Mouse (Mus musculus): ENCODE data around the gene Supt4a. TPM values are rescaled to one million over a fixed set of nuclear protein-coding genes. Genes with fewer than 3 reads are reported as not detected.

Supt4a gene
- total RNA-seq, 2 experiments from 2014 or later = 80.1 to 87.1 TPM

DNA sequence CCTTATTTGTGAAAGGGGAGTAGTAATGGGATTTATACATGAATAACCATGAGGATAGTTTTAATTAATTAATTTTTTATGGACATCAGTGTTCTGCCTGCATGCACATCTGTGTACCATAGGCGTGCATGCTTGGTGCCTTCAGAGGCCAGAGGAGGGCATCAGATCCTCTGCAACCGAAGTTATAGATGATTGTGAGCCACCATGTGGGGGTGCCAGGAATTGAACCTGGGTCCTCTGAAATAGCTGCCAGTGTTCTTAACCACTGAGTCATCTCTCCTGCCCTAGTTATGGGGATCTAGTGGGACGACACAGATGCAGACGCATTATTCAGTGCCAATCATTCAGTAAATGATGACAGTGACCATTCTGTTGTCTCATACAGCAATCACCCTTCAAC lies 14.5 kb upstream of the Supt4a start:
- DNase-seq (ENCODE audit: low spot score in 2 of 2) = no peak

DNA sequence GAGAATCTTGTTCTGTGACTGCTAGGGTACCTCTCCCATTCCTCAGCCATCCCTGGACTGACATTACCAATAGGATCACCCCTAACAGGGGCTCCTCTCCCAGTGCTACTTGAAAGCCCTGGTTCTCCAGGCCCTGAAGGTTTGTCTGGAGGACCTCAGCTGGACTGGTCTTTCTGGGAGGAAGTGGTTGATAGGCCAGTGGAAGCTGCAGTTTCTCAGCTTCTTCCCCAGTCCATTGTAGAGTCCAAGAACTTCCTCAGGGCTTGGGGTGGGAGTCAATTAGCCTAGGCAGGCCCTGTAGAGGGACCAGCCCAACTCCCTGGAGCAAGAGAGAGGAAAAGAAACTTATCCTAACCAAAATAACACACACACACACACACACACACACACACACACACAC lies 11.8 kb upstream of the Supt4a start:
- no peak for DNase-seq (ENCODE audit: low spot score in 2 of 2)

DNA sequence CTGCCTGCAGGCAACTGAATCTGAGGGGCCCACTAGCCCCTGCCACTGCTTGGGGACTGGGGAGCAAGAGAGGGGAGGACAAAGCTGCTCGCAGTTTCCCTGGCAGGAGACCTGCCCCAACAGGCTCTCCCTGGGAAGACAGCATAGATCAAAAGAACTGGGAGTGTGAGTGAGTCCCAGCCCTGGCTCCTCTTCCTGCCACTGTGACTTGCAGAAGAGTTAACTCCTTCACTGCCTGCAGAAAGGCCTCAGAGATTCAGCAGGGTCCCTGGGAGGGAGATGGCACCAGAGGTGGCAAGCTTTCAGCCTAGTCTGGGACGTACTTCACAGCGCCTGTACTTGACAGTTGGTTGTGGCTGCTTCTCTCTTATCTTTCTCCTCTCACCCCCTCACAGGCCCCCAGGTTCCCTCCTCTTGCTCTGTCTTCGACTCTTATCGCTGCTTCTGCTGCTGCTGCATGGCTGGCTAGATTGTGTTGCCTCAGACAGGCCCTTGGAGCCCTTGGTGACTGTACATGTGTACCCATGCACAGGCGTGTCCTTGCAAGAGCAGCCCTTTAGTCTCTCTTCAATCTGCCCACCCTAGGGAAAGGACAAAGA lies 11.3 kb upstream of the Supt4a start:
- DNase-seq (ENCODE audit: low spot score in 2 of 2) = no peak

DNA sequence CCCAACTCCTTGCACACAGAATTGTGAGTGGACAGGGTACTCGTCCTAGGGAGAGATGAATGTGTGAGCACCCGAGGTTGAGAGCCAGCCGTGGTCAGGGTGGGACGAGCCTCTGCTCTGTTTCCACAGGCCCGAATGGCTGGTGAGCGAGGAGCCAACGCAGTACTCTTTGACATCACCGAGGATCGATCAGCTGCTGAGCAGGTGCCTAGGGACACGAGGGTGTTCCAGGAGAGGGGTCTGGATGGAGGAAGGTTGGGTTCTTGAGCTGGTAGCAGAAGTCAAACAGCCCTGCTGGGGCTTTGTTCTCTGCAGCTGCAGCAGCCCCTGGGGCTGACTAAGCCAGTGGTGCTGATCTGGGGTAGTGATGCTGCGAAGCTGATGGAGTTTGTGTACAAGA lies 10.3 kb upstream of the Supt4a start:
- DNase-seq (ENCODE audit: low spot score in 2 of 2) = no peak

DNA sequence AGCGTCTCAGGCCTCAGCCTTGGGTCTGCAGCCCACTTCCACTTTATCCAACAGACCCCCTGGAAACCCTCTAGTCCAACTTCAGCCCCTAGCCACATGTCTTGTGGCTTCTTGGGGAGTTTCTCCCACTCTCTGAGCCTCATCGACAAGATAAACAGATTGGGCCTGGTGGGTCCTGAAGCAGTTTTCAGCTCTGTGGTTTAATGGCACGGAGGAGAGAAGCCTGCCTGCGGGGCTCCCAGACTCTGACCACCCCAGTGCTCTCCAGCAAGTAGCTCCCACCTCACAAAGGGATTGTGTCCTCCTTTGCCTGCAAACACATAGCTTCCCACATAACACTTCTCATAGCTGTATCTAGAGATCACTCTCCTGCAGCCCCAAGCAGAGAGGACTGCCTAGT lies 9.9 kb upstream of the Supt4a start:
- DNase-seq (ENCODE audit: low spot score in 2 of 2) = no peak

DNA sequence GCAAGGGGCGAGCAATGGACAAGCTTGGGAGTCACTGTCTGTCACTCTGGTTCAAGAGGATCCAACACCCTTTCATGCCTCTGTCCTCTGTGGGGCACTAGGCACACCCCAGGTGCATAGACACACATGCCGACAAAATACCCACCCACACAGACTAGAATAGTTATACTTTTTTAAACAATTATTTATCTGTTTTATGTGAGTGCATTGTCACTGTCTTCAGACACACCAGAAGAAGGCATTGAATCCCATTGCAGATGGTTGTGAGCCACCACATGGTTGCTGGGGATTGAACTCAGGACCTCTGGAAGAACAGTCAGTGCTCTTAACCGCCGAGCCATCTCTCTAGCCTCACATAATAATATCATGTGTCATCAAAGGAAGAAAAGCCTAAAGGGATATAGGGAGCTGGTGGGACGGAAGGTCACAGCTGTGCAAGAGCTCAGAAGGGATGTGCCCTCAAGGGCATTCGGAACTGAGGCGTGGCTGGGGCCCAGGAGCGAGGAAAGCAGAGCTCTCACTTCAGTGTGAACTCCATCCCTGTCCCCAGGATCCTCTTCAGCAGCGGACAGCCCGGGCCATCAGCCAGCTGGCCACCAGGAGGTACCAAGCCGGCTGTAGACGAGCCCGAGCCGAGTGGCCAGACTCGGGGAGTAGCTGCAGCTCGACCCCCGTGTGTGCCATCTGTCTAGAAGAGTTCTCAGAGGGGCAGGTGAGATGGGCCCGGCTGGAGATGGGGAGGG lies 8.3 kb upstream of the Supt4a start:
- no peak for DNase-seq (ENCODE audit: low spot score in 2 of 2)

DNA sequence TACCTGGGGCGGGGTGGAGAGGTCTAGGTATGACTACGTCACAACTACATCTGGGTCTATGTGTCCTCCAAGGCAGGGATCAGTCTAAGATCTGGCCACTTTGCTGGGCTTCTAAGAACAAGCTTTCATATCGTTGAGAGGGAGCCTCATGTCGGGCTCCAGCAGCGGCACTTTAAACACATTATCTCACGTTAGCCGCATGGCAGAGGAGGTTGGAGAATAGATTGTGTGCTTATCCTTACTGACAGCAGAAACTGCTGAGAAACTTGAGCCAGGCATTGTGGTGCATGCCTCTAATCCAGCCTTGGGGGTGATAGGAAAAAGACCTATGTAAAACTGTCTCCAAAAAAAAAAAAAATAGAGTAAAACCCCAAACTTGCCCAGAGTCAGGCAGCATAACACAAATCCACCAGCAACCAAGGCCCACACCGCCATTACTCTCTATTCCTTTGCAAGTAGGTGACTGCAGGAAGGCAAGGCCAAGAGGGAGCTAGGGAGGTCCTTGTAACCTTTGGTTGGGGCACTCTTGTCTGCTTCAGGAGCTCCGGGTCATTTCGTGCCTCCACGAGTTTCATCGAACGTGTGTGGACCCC lies 7.7 kb upstream of the Supt4a start:
- no peak for DNase-seq (ENCODE audit: low spot score in 2 of 2)

DNA sequence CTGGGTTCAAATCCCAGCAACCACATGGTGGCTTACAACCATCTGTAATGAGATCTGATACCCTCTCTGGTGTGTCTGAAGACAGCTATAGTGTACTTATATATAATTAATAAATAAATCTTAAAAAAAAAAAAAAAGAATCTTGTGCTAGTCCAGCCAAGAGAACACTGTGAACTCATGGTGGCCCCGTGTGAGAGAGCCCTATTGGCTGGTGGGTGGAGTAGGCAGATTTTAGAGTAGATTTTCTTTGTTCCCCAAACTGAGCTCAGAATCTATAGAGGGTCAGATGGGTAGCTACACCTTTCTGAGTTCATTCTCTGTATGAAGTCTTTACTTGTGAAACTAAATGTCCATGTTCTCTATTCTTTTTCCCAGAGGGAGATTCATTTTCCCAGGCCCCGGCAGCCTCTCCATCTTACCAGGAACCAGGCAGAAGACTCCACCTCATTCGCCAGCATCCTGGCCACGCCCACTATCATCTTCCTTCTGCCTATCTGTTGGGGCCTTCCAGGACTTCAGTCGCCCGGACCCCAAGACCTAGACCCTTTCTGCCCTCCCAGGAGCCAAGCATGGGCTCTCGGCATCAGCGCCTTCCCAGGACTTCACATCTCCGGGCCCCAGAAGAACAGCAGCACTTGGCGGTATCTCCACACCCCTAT lies 6.6 kb upstream of the Supt4a start:
- no peak for DNase-seq (ENCODE audit: low spot score in 2 of 2)

DNA sequence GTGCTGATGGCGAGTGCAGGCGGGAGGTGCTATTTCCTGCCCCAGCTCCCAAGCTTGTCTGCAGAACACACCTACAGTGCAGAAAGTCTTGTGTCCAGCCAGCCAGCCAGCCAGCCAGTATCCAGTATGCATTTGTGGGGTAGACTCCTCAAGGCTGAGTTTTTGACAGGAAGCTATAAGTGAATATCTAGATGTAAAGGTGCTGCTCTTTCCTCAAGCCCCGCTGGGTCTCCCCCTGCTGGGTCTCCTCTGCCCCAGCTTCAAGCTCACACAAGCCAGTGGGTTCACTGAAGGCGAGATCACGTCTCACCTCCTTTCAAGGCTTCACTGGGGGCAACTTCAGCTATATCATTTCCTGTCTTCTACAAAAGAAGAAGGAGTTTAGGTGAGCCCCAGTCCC lies 3.0 kb upstream of the Supt4a start:
- DNase-seq (ENCODE audit: low spot score in 2 of 2) = no peak

DNA sequence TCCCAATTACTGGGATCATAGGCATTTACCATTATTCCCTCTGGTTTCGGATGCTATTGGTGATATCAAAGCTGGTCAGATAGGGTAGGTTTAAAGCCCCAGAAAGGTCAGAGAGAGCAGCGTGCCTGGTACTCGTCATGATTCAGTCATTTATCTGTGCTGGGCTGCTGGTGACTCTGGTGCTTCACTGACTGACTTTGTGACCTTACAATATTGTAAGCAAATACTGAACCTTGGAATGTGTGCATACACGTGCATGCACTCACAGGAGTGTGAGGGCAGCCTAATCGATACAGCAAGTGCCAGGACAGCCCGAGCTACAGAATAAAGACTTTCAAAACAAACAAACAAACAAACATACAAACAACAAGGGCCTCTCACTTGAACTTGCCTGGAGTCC lies 1.7 kb upstream of the Supt4a start:
- no peak for DNase-seq (ENCODE audit: low spot score in 2 of 2)

DNA sequence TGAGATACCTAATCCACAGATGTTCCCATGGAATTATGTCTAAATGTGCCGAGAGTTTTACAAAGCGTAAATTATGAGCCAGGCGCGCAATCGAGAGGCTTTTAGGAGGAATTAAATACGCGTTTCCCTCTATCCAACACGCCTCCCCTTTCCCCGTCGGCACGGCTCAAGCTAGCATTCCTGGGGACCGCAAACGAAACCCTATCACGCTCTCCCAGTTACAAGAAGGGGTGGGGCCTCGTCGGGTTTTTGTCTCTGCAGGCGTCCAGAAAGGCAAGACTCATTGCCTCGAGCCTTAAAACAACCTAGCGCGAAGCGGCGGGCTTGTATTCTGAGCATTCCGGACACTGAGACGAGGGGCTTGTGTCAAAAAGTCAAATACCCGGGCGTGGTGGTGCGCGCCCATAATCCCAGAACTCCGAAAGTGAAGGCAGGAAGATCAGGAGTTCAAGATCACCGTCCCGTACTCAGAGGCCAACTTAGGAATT lies 661 bp upstream of the Supt4a start:
- peak; percentile 39 to 45 for DNase-seq (ENCODE audit: low spot score in 2 of 2)

DNA sequence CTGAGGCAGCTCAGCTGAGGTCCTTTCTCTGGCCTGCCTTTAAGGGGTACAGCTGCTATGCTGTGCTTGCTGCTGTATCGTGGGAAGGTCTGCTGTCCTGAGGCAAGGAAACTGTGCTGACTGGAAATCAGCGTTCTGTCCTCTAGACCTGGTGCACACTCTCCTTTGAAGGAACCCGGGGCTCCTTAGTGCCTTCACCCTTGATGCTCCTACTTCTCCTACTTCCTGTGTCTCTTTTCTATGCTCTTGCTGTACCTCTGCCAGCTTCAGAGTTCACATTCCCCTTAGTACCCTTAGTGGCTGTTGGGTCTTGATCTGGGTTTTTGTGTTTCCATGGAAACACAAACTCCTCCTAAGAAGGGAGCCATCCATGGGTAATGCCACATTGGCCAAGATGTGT lies 6.3 kb downstream of the Supt4a start:
- no peak for DNase-seq (ENCODE audit: low spot score in 2 of 2)

DNA sequence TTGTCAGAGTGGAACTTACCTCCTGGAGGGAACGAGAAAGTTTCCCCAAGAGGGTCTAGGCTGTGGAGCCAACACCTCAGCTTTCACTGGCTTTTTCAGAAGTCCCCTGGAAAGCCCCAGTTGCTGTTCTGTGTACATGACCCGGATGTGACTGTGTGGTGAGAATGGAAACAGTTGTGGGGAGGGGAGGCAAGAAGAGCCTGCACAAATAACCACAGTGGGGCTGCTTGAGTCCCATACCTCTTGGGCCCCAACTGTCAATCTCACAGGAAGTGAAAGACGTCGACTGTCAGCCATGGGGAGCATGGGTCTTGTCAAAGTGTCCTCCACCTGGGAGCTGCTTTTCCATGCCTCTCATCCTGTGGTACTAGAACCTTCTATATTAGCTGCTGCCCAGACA lies 7.6 kb downstream of the Supt4a start:
- no peak for DNase-seq (ENCODE audit: low spot score in 2 of 2)

DNA sequence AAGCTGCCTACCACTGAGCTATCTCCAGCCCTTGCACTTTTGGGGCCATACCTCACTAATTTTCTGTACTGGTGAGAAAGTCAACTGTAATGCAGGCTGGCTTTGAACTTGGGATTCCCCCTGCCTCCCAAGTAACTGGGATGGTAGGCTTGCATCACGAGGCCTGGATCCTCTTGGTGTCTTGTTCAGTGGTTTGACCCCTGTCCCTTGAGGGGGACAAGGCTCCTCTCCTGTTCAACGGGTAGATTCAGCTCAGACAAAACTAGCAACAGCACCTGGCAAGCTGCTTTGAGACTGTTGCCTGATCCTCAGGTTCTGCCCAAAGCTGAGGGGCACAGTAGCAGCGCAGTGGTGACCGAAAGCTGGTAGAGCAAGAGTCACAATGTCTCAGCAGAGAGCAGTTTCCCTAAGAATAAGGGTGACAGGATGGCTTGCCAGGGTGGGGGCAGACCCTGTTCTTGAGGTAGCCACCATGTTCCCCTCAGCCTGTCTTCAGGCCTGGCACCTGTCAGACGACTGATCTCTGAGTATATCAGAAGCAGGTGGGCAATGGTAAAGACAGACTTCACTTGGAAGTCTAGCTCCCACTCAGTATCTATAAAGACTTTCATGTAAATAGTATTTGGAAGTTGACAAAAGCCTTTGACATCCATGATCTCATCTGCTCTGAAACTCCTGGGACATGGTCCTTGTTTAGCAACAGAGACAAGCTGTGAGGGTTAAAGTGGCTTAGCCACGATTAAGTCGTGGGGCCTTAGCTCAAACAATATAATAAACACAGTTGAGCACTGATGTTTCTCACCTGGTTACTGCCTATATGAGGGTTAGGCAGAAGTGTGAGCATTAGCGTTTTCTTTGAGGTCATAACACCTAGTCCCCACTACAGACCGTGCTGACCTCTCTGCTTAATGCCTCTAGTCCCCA lies 8.5 kb downstream of the Supt4a start:
- DNase-seq (ENCODE audit: low spot score in 2 of 2) = no peak

DNA sequence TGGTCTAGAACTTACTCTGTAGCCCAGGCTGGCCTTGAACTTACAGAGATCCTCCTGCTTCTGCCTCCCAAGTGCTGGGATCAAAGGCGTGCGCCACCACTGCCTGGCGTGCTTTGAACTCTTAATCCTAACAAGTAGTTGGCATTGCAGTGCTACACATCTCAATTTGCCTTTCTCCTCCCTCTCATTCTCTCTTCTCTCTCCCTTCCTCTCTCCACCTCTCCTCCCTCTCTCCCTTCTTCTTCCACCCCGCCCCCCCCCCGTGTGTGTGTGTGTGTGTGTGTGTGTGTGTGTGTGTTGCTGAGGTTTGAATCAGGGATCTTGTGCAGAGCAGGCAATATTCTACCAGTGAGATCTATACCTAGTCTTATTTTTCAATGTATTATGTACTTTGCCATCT lies 10.0 kb downstream of the Supt4a start:
- no peak for DNase-seq (ENCODE audit: low spot score in 2 of 2)

DNA sequence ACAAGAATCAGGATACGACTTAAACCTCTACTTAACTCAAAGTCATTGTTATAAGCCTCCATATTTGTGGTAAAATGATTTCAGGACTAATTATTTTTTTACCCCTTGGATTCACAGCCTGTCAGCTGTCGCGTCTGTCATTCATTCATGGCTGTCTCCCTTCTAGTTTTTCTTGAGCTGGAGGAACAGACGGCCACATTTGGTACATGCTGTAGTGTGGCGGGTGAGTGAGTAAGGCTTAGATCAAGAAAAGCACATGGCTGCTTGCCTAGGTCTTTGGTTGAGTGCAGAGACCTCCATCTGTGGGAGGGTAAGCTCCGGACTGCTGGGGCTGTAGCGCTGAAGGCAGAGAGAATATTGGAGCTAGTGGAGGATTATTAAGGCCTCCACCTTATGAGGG lies 10.4 kb downstream of the Supt4a start:
- no peak for DNase-seq (ENCODE audit: low spot score in 2 of 2)

DNA sequence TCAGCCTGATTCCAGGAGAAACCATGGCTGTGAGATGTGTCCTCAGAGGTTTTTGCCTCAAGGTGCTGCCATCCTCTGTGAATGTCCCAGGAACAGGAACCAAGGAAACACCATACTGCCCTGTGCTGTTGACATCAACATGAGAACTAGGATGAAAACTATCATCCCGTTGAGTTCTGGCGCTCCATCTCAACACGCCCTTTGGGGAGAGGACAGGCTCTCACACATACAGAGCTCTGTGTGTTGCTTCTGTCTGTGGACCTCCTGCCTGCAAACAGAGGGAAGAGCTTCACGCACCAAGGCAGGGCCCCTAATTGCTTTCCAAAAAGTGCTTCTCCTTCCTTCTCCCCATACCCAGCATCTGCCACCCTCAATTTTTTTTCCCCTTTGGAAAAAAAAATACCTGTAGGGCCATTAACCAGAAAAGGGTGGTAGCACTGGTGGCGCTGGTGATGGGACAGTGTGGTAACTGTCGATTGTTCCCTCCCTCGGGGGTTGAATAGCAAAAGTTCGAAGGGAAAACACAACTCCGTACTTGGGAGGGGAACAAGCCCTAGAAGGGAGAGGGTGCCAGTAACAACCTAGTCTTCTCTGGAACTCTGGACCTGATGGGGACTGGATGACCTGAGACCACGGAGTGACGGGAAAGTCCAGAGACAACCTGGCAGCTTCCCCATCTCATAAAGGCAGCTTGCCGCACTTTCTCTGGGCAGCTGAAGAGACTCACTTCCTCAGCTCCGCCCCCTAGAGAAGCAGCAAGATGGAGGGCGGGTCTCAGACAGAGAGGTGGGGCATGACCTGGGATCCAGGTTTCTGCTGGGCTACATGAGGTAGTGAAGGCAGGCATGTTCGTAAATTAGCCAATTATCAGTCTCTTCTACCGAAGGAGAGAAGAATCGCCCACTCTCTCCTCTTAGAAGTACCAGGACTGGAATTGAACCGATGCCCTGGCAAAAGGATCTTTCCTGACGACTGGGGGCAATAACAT lies 11.1 kb downstream of the Supt4a start:
- DNase-seq (ENCODE audit: low spot score in 2 of 2) = no peak

DNA sequence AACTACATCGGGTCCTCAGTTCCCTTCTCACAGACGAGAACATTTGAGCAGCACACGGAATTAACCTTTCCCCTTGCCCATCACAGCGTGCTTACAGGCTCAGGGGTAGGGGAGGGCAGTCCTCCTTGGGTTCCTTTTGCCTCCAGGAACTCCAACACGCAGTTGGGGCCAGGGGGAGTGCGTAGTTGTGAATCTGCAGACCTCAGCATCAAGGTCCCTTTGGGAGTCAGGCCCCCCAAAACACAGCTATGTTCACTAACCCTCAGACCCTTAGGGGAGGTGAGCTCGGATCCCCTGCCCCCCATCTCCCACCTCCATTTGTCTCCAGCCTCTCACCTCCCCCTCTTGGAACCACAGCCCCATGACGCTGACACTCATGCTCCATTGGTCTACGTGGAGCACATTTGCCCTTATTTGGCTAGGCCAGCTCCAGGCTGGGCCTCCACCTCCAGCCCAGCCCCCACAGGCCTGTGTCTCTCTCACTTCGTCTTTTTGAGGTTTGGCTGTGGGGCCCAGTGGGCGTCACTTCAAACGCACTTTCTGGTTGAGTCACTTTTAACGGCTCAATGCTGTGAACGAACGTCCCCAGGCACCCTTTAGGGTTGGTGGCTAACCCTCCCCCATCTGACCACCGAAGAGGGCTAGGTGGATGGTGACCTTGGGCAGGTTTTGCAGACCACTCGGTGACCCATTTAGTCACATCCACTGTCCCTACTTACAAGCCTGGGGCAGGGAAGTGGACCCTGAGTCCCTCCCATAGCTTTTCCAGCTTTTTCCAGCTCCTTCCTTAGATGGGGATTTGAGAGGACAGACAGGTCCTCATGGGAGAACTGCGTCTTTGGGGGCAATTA lies 12.1 kb downstream of the Supt4a start:
- DNase-seq (ENCODE audit: low spot score in 2 of 2) = no peak

DNA sequence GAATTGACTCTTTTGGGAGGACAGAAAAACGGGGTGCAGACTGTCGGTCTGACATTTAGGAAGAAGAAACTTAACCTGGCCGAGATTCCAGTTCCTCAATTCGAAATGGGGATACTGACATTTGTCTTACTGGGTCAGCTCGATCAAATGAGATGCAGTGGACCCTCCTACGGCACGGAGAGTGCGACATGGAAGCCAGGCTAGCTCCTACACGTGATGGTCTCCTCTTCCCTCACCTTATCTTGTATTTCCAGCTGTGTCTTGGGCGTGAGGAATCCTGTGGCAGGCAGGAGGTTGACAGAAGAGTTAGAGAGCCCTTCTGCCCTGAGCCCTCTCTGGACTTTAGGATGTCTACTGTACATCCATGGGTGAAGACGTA lies 12.7 kb downstream of the Supt4a start:
- DNase-seq (ENCODE audit: low spot score in 2 of 2) = no peak
